Mouse (Mus musculus): ENCODE measurements at regions not wholly inside any gene's neighbourhood (a gene's known extent, or its start where the extent isn't known, plus 50 kb on each side); places are given as distances from the start of the nearest gene placed in this dataset.

GRCm38 (mm10) chr7:145048481-145048877, 108.8 kb upstream of the Ccnd1 start:
- TF ChIP-seq GATA1 (IDR thresholded peaks at IDR 0.05; ENCODE audit: low read depth, low read length) (no peak), CTCF (IDR thresholded peaks at IDR 0.05 in 2 of 3, conservative IDR thresholded peaks at IDR 0.05 in 1 of 3; ENCODE audit: control insufficient read depth in 1 of 3, insufficient read depth in 1 of 3, low read depth in 2 of 3, low read length in 3 of 3, poor library complexity in 1 of 3, severe bottlenecking in 1 of 3) (no peak), TCF12 (IDR thresholded peaks at IDR 0.05; ENCODE audit: low read depth, low read length) (no peak), POLR2AphosphoS2 (IDR thresholded peaks at IDR 0.05; ENCODE audit: low read length) (no peak), CHD2 (IDR thresholded peaks at IDR 0.05; ENCODE audit: low read length) (no peak), TAL1 (IDR thresholded peaks at IDR 0.05; ENCODE audit: low read length) (no peak), HCFC1 (IDR thresholded peaks at IDR 0.05; ENCODE audit: low read depth, low read length) (no peak), EP300 (IDR thresholded peaks at IDR 0.05; ENCODE audit: low read depth in 1 of 2, low read length in 2 of 2) (no peak), POLR2A (IDR thresholded peaks at IDR 0.05; ENCODE audit: control insufficient read depth in 1 of 2, insufficient read depth in 1 of 2, low read depth in 1 of 2, low read length in 2 of 2, poor library complexity in 1 of 2) (no peak), MAFK (IDR thresholded peaks at IDR 0.05; ENCODE audit: borderline replicate concordance, low read depth, low read length) (no peak), SMC3 (IDR thresholded peaks at IDR 0.05; ENCODE audit: low read depth, low read length) (no peak), ZNF384 (IDR thresholded peaks at IDR 0.05; ENCODE audit: low read depth, low read length) (no peak), CHD1 (IDR thresholded peaks at IDR 0.05; ENCODE audit: low read depth, low read length) (no peak)
